Mouse (Mus musculus): ENCODE measurements around the gene Col15a1.

DNA sequence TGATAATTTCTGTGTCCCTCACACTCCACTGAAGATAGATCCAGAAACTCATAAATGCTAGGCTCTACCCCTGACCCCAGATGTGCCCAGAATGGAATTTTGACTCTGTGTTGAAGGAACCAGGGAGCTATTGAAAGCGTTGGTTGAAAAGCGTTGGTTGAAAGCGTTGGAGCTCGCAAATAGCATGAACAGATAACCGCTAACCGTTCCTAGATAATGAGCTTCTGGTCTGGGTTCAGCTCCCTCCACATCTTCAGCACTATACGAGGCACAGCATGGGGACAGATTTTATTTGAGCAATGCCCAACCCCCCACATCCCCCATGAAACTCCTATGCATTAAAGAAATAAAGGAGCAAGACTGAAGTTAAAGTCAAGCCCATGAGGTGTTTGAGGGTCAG, 28.1 kb downstream of the Col15a1 start:
- TF ChIP-seq CTCF (IDR thresholded peaks at IDR 0.05; ENCODE audit: borderline replicate concordance, extremely low read depth, insufficient read depth, insufficient read length) = no peak
- no peak for TF ChIP-seq POLR2A (IDR thresholded peaks at IDR 0.05; ENCODE audit: borderline replicate concordance, extremely low read depth, insufficient read depth, insufficient read length, poor library complexity, severe bottlenecking)
